Mouse (Mus musculus) heart, adult 18-20 months (tissue): ENCODE measurements around the gene Tspan7. TPM values are rescaled to one million over a fixed set of nuclear protein-coding genes. Genes with fewer than 3 reads are reported as not detected.

Source experiments
- DNase-seq, 2 experiments: peaks; one replicate each; pipeline ENCODE4 v3.0.0; 2021 to 2022; ENCODE audit warnings: mixed read lengths in 1 of 2
- total RNA-seq, 2 experiments: library from RNA; stranded (reverse); gene quantifications; 2 replicates each; pipeline ENCODE4 v1.2.3; 2021

Gene Tspan7
- total RNA-seq, 2 experiments from 2014 or later = 126 to 137 TPM

- DNase-seq = no peak
These were observed 64.8 kb downstream of the Tspan7 start for GRCm38 (mm10) chrX:10549708-10550107.

GRCm38 (mm10) chrX:10556899-10557298 lies 71.9 kb downstream of the Tspan7 start:
- DNase-seq = no peak

GRCm38 (mm10) chrX:10557596-10557995 lies 72.6 kb downstream of the Tspan7 start:
- no peak for DNase-seq

GRCm38 (mm10) chrX:10558625-10559024 lies 73.7 kb downstream of the Tspan7 start:
- DNase-seq = no peak

- no peak for DNase-seq
These were observed 80.9 kb downstream of the Tspan7 start for GRCm38 (mm10) chrX:10565811-10566210.

GRCm38 (mm10) chrX:10574523-10574922 lies 89.6 kb downstream of the Tspan7 start:
- DNase-seq = peak; percentile 52 to 62

GRCm38 (mm10) chrX:10575406-10575805 lies 90.4 kb downstream of the Tspan7 start:
- peak in 1 of 2 experiments; percentile 32 for DNase-seq

GRCm38 (mm10) chrX:10576349-10576748 lies 91.4 kb downstream of the Tspan7 start:
- no peak for DNase-seq

GRCm38 (mm10) chrX:10577356-10577755 lies 92.4 kb downstream of the Tspan7 start:
- peak; percentile 21 to 53 for DNase-seq

- no peak for DNase-seq
These were observed 97.8 kb downstream of the Tspan7 start for GRCm38 (mm10) chrX:10582731-10583130.

- peak in 1 of 2 experiments; percentile 45 for DNase-seq
These were observed 107.3 kb downstream of the Tspan7 start for GRCm38 (mm10) chrX:10592244-10592643.

GRCm38 (mm10) chrX:10593561-10593960 lies 108.6 kb downstream of the Tspan7 start:
- DNase-seq = no peak

- peak; percentile 9 to 14 for DNase-seq
These were observed 132.2 kb downstream of the Tspan7 start for GRCm38 (mm10) chrX:10617119-10617518.

GRCm38 (mm10) chrX:10641062-10641461 lies 156.1 kb downstream of the Tspan7 start:
- DNase-seq = no peak

Other genes with a start within 250 kb of the Tspan7 start
- gene Otc, start 232.9 kb upstream of the Tspan7 start, total RNA-seq = not detected
- gene Mid1ip1, start 229.9 kb downstream of the Tspan7 start, total RNA-seq = 100 to 1,000 TPM in 1 of 2 experiments, 10 to 100 TPM in 1; 76.1 to 104 TPM